Mouse (Mus musculus): ENCODE measurements around the gene Pkd1l2.

DNA sequence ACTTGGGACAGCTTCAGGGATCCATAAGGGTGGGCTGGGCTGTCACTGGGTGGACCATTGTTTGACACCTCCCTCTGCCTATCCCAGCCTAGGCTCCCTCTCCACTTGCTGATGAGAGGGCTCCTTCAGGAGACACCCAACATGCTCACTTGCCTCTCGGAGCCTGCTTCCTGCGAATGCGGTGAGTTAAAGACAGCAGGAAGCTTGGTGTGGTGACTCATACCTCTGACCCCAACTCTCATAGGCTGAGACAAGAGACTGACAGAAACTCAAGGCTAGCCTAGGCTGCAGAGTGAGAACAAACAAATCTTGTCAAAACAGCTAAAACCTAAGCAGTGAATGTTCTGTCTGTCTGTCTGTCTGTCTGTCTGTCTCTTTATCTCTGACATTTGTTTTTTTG is 48.9 kb downstream of the Pkd1l2 start:
- TF ChIP-seq CTCF (IDR thresholded peaks at IDR 0.05; ENCODE audit: borderline replicate concordance, control insufficient read depth, extremely low read depth, insufficient read depth, low read length, poor library complexity) (no peak), POLR2A (IDR thresholded peaks at IDR 0.05; ENCODE audit: control insufficient read depth, extremely low read depth, insufficient read depth, low read length, poor library complexity) (no peak)
